In genomic region chr1:80021866-80022265, GRCm38 (mm10) we compare ENCODE assay signal across 16 mouse cellular contexts.
"Had no signal": no experiment of that assay in that cellular context is flagged by ENCODE, and none has a peak within 500 bp of the region (broad histone marks: within the 10 kb centered on the region; RNA-seq: fewer than 3 reads in every experiment).

No protein-coding gene starts in this region.

- H3K4me1 ChIP-seq: limb, embryonic 12.5 days; limb, embryonic 15.5 days had no signal

- H3K9ac ChIP-seq: limb, embryonic 12.5 days; limb, embryonic 15.5 days; liver, embryonic 14.5 days; liver, postnatal 0 days; lung, embryonic 14.5 days; neural tube, embryonic 13.5 days had no signal

- H3K4me2 ChIP-seq: limb, embryonic 12.5 days; limb, embryonic 15.5 days; liver, embryonic 11.5 days; lung, embryonic 14.5 days; neural tube, embryonic 13.5 days had no signal

- H3K9me3 ChIP-seq: limb, embryonic 12.5 days; limb, embryonic 15.5 days; neural tube, embryonic 13.5 days had no signal

- DNase-seq: kidney, adult 18-20 months; kidney, adult 9 months; kidney, postnatal 14 days; kidney, postnatal 4 days; left cerebral cortex, postnatal 4 days; liver, postnatal 0 days; lung, embryonic 14.5 days; thymus, adult 18-20 months; thymus, postnatal 36 days had no signal

- H3K27ac ChIP-seq: limb, embryonic 12.5 days; limb, embryonic 15.5 days; liver, embryonic 14.5 days; macrophage; neural tube, embryonic 13.5 days had no signal

- H3K27me3 ChIP-seq: limb, embryonic 12.5 days; limb, embryonic 15.5 days; neural tube, embryonic 13.5 days had no signal

- ATAC-seq: liver, postnatal 0 days; lung, postnatal 0 days had no signal

- H3K4me3 ChIP-seq: limb, embryonic 12.5 days; limb, embryonic 15.5 days; neural tube, embryonic 13.5 days had no signal

- H3K36me3 ChIP-seq: limb, embryonic 12.5 days; limb, embryonic 15.5 days; neural tube, embryonic 13.5 days had no signal
